Mouse (Mus musculus) kidney, embryonic 16.5 days (tissue): Measurements from ENCODE around the gene Tmprss11c. TPM values are rescaled to one million over a fixed set of nuclear protein-coding genes. Genes with fewer than 3 reads are reported as not detected.
"Not testable (repeated sequence)": the region's sequence is repeated elsewhere in the genome, so short reads cannot be mapped to it uniquely, and the experiment has no call there.

Experiments used
- ATAC-seq: fragments of 200-750 bp; cut with Nextera tagmentation; 2 replicates; pipeline ENCODE4 v1.8.0; 2017; ENCODE audit warnings: moderate TSS enrichment; ENCODE audit not compliant: low FRiP score, low TSS enrichment
- H3K27ac ChIP-seq: fragments of 300-500 bp; sonication (generic); 2 replicates; pipeline ENCODE4 v1.5.1; 2014; ENCODE audit warnings: low read length
- H3K27me3 ChIP-seq: fragments of 300-500 bp; sonication (generic); 2 replicates; pipeline ENCODE4 v1.6.1; 2014; ENCODE audit warnings: low read length, control low read depth, mixed read lengths; ENCODE audit not compliant: insufficient read depth
- H3K36me3 ChIP-seq: fragments of 300-500 bp; sonication (generic); 2 replicates; pipeline ENCODE4 v1.6.1; 2014; ENCODE audit warnings: low read length, control low read depth, mixed read lengths; ENCODE audit not compliant: insufficient read depth
- H3K4me1 ChIP-seq: fragments of 300-500 bp; sonication (generic); 2 replicates; pipeline ENCODE4 v1.6.1; 2014; ENCODE audit warnings: low read length, control low read depth, mixed read lengths; ENCODE audit not compliant: insufficient read depth
- H3K4me2 ChIP-seq: fragments of 300-500 bp; sonication (generic); replicated peaks from 2 replicates; pipeline ENCODE4 v1.6.1; 2014; ENCODE audit warnings: low read depth, low read length
- H3K4me3 ChIP-seq: fragments of 300-500 bp; sonication (generic); 2 replicates; pipeline ENCODE4 v1.5.1; 2014; ENCODE audit warnings: mild to moderate bottlenecking, low read length
- H3K9ac ChIP-seq: fragments of 300-500 bp; sonication (generic); replicated peaks from 2 replicates; pipeline ENCODE4 v1.6.1; 2014; ENCODE audit warnings: low read length
- H3K9me3 ChIP-seq: fragments of 300-500 bp; sonication (generic); 2 replicates; pipeline ENCODE4 v1.6.1; 2016; ENCODE audit warnings: low read length, control low read depth
- WGBS: fragments of 180-500 bp; shearing (Covaris S2); extraction: QIAGEN DNeasy Blood & Tissue Kit; methylation state at CpG from one replicate; pipeline ENCODE4 v1.1.7; 2014; 5-methylcytosine and 5-hydroxymethylcytosine counted together
- polyA plus RNA-seq: library from polyadenylated mRNA; unstranded; fragments of >200 nt; fragmentation: Nextera tagmentation; extraction: Ambion mirVana; gene quantifications from 2 replicates; pipeline ENCODE4 v1.2.1, GENCODE M21; 2015

The Tmprss11c gene
- polyA plus RNA-seq: not detected in 2 replicates

DNA sequence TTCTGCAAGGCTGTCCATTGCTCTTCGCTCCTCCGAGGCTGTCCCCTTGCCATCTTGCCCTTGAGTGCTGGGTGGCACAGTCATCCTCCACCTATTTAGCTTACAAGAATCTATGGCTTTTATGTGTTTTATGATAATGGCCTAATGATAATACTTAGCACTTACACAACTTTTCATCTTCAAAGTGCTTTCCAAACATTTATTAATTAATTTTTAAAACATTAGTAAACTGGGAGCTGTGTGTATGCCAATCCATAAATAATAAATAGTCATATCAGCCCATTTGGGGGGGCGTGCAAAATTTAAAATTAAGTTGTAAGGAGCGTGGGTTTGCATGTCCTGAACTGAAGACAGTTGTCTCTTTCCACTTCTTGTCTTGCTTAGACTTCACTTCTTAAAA is at the start of gene Tmprss11c:
Tmprss11c (minus strand) TSS at position 101 of the 400 bp plus-strand sequence.
- no peak within 1 kb of the TSS for H3K27ac ChIP-seq
- no peak for ATAC-seq
- H3K9me3 ChIP-seq: no peaks in the 10 kb centered on the region
- no peaks in the 10 kb centered on the region for H3K36me3 ChIP-seq
- no peak within 1 kb of the TSS for H3K4me3 ChIP-seq
- H3K4me1 ChIP-seq: no peaks in the 10 kb centered on the region
- 89% methylated on average over 4 of the region's 4 CpGs for WGBS
- H3K27me3 ChIP-seq: no peaks in the 10 kb centered on the region
- no peak within 1 kb of the TSS for H3K9ac ChIP-seq
- no peak within 1 kb of the TSS for H3K4me2 ChIP-seq

DNA sequence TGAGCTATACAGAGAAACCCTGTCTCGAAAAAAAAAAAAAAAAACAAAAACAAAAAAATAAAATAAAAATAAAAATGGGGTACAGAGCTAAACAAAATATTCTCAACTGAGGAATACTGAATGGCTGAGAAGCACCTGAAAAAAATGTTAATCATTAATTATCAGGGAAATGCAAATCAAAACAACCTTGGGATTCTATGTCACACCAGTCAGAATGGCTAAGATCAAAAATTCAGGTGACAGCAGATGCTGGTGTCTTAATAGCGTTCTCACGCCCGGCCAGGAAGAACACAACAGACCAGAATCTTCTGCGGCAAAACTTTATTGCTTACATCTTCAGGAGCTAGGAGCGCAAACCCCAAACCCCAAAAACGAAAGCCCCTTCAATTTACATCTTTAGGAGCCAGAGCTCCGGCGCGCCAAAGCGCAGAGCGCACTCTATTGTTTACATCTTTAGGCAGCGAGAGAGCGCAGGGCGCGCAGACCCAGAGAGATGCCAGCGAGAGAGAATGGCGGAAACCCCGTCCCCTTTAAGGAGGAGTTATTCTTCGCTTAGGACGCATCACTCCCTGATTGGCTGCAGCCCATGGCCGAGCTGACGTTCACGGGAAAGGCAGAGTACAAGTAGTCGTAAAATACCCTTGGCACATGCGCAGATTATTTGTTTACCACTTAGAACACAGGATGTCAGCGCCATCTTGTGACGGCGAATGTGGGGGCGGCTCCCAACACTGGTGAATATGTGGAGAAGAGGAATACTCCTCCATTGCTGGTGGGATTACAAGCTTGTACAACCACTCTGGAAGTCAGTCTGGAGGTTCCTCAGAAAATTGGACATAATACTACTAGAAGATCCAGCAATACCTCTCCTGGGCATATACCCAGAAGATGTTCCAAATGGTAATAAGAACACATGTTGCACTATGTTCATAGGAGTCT is 29.2 kb upstream of the Tmprss11c start:
- not testable (repeated sequence) for H3K4me1 ChIP-seq, H3K36me3 ChIP-seq, H3K9me3 ChIP-seq, H3K27ac ChIP-seq, H3K9ac ChIP-seq, H3K27me3 ChIP-seq
- Histone ChIP-seq H3K4me3 (peak overlapping the region; percentile 35), H3K4me2 (peak overlapping the region; percentile 47)
- peak; percentile 39; the same call in 1 of the 2 replicates for ATAC-seq
- WGBS: 46% methylated on average over 25 of the region's 30 CpGs

DNA sequence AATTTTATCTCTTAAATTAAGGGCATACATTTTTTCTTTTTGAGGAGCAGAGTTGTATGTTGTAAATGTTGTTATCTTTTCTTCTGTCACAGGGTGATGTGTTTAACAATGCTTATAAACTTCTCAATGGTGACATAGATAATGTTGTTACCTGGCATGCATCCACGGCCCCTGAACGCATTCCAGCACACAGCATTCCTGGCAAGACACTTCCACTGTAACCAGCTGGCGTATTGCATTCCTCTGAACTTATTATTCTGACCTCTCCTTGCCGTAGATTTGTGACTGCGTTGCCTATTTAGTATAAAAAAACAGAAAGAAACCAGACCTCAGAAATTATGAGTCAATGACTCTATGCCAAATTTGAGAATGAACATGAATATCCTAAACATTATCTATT is 17.0 kb upstream of the Tmprss11c start:
- H3K27ac ChIP-seq: no peak overlapping the region
- H3K4me1 ChIP-seq: no peaks in the 10 kb centered on the region
- WGBS: 64% methylated on average over 5 of the region's 5 CpGs
- H3K9me3 ChIP-seq: no peaks in the 10 kb centered on the region
- no peak overlapping the region for H3K4me3 ChIP-seq
- H3K27me3 ChIP-seq: no peaks in the 10 kb centered on the region
- H3K4me2 ChIP-seq: no peak overlapping the region
- no peaks in the 10 kb centered on the region for H3K36me3 ChIP-seq
- ATAC-seq: no peak
- no peak overlapping the region for H3K9ac ChIP-seq

DNA sequence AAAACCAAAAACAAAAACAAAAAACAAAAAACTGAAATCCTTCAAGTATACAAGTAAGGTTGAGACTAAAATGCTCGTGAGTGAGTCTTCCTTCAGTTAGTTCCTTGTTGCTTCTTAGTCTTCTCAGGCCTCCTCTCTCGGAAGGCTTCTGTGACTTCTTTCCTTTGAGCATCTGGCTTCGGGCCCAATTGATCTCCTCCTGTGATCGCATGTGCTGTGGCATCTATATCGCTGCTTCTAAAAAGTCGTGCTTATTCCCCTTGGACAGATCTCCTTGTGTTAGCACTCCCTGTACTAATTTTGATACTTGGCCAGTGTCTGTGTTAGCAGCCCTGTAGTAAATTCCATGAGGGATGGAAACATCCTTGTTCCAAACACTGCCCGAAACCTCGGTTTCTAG is 14.8 kb upstream of the Tmprss11c start:
- ATAC-seq: no peak
- Histone ChIP-seq H3K36me3 (no peaks in the 10 kb centered on the region), H3K9ac (no peak overlapping the region), H3K9me3 (no peaks in the 10 kb centered on the region), H3K27me3 (no peaks in the 10 kb centered on the region), H3K4me1 (no peaks in the 10 kb centered on the region), H3K4me3 (no peak overlapping the region), H3K27ac (no peak overlapping the region), H3K4me2 (no peak overlapping the region)
- WGBS: 83% methylated on average over 8 of the region's 8 CpGs

DNA sequence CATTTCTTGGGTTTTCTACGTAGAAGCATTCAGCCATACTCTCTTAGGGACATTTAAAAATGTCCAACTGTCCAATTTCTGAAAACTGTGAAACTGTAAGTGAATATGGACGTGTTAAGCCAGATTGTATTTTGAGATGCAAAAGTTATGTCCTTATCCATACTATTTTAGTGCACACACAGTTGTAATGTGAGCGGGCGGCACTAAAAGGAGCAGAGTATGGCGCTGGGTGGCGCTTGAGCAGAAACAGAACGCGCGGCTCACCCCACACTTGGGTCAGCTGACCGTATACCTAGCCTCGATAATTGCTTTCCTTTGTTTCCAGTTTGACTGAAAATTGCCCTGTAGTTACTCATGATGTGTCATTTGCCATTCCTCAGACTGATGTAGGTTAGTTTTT is 42.5 kb downstream of the Tmprss11c start:
- H3K9me3 ChIP-seq: no peaks in the 10 kb centered on the region
- ATAC-seq: no peak
- no peaks in the 10 kb centered on the region for H3K36me3 ChIP-seq
- no peak overlapping the region for H3K27ac ChIP-seq
- no peak overlapping the region for H3K9ac ChIP-seq
- no peaks in the 10 kb centered on the region for H3K27me3 ChIP-seq
- H3K4me3 ChIP-seq: no peak overlapping the region
- no peaks in the 10 kb centered on the region for H3K4me1 ChIP-seq
- WGBS: 92% methylated on average over 11 of the region's 11 CpGs
- H3K4me2 ChIP-seq: no peak overlapping the region

DNA sequence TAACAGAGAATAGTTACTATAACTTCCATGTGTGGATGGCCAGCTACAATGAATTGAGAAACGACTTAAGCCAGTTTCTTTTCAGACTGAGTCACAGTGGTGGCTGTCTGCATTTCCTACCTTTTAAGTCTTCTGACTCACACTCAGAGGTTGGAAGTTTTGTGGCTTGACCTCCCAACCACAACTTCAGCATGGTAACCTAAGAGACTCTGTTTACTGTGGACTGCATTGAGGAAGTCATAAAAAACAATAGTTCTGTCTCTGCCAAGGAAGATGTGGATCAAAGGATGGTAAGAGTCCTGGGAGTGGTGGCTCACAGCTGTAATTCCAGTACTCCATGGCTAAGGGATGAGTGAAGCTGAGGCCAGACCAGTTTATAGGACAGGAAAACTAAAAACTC is 44.2 kb downstream of the Tmprss11c start:
- Histone ChIP-seq H3K4me1 (no peaks in the 10 kb centered on the region), H3K36me3 (no peaks in the 10 kb centered on the region), H3K4me3 (no peak overlapping the region), H3K27ac (no peak overlapping the region), H3K9ac (no peak overlapping the region), H3K9me3 (no peaks in the 10 kb centered on the region), H3K4me2 (no peak overlapping the region), H3K27me3 (no peaks in the 10 kb centered on the region)
- no peak for ATAC-seq
- 62% methylated on average over 1 of the region's 1 CpGs for WGBS

DNA sequence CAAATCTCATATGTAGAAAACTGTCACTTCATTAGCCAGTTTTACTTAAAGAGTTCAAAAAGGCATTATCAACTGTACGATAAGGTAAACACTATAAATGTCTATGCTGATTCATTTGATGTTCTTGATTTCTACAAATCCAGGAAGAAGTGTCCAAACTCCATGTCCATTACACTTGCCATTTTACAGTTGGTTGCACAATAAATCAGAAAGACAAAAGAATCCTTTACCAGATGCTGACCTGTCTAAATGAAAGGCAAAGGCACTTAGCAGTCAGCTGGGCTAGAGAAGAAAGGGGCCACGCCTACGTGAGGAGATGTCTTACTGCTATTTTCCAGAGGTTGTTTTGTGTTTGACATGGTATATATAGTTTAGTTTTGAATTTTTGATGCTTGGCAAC is 44.8 kb downstream of the Tmprss11c start:
- no peak for ATAC-seq
- H3K27me3 ChIP-seq: no peaks in the 10 kb centered on the region
- no peaks in the 10 kb centered on the region for H3K4me1 ChIP-seq
- no peaks in the 10 kb centered on the region for H3K36me3 ChIP-seq
- no peak overlapping the region for H3K9ac ChIP-seq
- no peaks in the 10 kb centered on the region for H3K9me3 ChIP-seq
- H3K4me3 ChIP-seq: no peak overlapping the region
- 81% methylated on average over 3 of the region's 3 CpGs for WGBS
- no peak overlapping the region for H3K27ac ChIP-seq
- no peak overlapping the region for H3K4me2 ChIP-seq

DNA sequence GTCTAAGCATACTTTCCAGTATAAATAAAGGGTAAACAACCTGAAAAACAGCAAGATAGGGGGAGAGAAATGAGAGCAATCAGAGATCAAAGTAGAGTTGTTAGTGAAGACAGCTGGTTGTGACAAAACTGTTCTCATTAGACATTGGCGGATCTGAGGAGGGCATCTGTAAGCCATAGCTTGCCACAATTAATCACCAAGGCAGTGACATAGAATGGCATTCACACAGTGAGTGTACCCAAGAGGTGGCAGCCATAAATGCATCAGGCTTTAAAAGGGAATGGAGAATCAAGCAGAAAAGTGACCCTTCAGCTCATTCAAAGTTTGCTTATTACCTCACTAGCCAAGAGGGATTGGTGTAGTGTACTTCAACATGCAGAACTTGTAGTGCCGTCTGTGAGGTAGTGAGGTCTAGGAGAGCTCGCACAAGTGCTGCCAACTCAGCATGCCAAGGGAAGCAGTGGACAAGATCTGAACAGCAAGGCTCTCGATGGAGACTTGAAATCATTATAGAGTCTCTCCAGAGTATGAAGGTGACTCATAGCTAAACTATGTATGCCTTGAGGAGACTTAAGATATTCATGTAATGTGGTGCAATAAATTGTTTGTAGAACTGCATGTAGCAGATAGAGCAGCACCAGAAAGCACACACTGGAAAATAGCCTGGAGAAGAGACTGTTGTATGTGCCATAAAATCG is 61.8 kb downstream of the Tmprss11c start:
- Histone ChIP-seq H3K27me3 (no peaks in the 10 kb centered on the region), H3K9me3 (no peaks in the 10 kb centered on the region), H3K4me3 (no peak overlapping the region), H3K4me2 (no peak overlapping the region), H3K4me1 (no peaks in the 10 kb centered on the region), H3K9ac (no peak overlapping the region), H3K27ac (no peak overlapping the region), H3K36me3 (no peaks in the 10 kb centered on the region)
- ATAC-seq: no peak
- WGBS: 68% methylated on average over 5 of the region's 5 CpGs

DNA sequence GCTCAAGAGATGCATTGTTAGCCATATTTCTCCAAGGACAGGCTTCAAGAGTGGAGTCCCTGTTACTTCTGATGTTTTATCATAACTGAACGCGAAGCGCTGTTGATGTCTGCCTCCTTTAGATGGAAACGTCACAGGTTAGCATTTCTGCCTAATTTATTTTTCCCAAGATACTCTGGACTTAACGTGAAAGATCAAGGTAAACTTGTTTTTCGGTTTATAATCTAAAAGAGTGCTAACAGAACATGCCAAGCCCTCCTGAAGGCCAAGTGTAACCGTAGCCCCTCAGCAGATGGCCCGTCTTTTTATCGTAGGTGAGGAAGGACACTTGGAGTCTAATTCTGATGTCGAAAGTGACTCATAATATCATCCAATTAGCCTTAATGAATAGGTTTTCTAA is 91.3 kb downstream of the Tmprss11c start, which contains the start of gene Gnrhr:
Gnrhr (minus strand) TSS at position 101 of the 400 bp plus-strand sequence.
- no peaks in the 10 kb centered on the region for H3K36me3 ChIP-seq
- H3K9me3 ChIP-seq: no peaks in the 10 kb centered on the region
- H3K4me1 ChIP-seq: no peaks in the 10 kb centered on the region
- H3K4me2 ChIP-seq: no peak within 1 kb of the TSS
- no peaks in the 10 kb centered on the region for H3K27me3 ChIP-seq
- no peak within 1 kb of the TSS for H3K27ac ChIP-seq
- ATAC-seq: no peak
- H3K9ac ChIP-seq: no peak within 1 kb of the TSS
- 90% methylated on average over 10 of the region's 10 CpGs for WGBS
- no peak within 1 kb of the TSS for H3K4me3 ChIP-seq

DNA sequence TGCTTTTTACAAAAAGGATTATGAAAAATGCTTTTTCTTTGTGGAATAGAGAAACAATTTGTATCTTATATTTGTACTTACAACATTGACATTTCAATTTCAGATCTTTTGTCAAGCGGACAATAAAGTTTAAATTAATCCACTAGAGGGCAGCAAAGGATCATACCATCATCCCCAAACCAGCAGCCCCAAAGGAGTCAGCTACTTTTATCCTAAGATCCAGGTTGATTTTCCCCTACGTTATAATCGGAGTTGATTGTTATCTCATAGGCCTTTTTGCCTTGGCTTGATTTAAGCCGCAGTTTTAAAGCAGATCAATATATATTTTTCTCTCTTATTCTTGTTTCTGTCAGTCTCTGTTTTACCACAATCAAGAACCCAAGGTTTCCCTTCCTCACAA is 97.8 kb downstream of the Tmprss11c start:
- H3K36me3 ChIP-seq: no peaks in the 10 kb centered on the region
- no peak overlapping the region for H3K4me2 ChIP-seq
- no peak overlapping the region for H3K4me3 ChIP-seq
- no peaks in the 10 kb centered on the region for H3K4me1 ChIP-seq
- no peak overlapping the region for H3K9ac ChIP-seq
- 16% methylated on average over 4 of the region's 4 CpGs for WGBS
- no peak for ATAC-seq
- H3K27me3 ChIP-seq: no peaks in the 10 kb centered on the region
- no peaks in the 10 kb centered on the region for H3K9me3 ChIP-seq
- no peak overlapping the region for H3K27ac ChIP-seq
